In genomic region chr4:125855983-125856591, GRCm38 (mm10) we compare ENCODE assay signal across 10 mouse cellular contexts.
A peak's percentile ranks its signal among the peaks of the same experiment; 100 is the strongest.
DNase-seq lines count a peak whose midpoint lies in the region; ATAC-seq and TF ChIP-seq lines count a peak whose summit lies in the region.
"Had no signal": no experiment of that assay in that cellular context is flagged by ENCODE, and none has a peak within 500 bp of the region (broad histone marks: within the 10 kb centered on the region; RNA-seq: fewer than 3 reads in every experiment).

No protein-coding gene starts in this region.

- 52% methylated on average over 11 of the region's 11 CpGs for WGBS in hindbrain, embryonic 10.5 days
- WGBS in hindbrain, embryonic 11.5 days, result 51% methylated on average over 11 of the region's 11 CpGs
- 59% methylated on average over 11 of the region's 11 CpGs for WGBS in midbrain, embryonic 10.5 days
- WGBS in midbrain, postnatal 0 days, result 57% methylated on average over 11 of the region's 11 CpGs
- 50% methylated on average over 11 of the region's 11 CpGs for WGBS in forebrain, embryonic 14.5 days
- 25% methylated on average over 11 of the region's 11 CpGs for WGBS in neural tube, embryonic 15.5 days
- WGBS in thymus, adult 2 months, result 54% methylated on average over 11 of the region's 11 CpGs

- H3K4me1 ChIP-seq in hindbrain, embryonic 10.5 days (replicated peaks), result peaks cover 50% of the 10 kb centered on the region
- H3K4me1 ChIP-seq in hindbrain, embryonic 11.5 days (replicated peaks; ENCODE audit: control insufficient read depth, insufficient read depth, low read length), result no peaks in the 10 kb centered on the region
- peaks cover 46% of the 10 kb centered on the region for H3K4me1 ChIP-seq in midbrain, embryonic 10.5 days
- no peaks in the 10 kb centered on the region for H3K4me1 ChIP-seq in midbrain, postnatal 0 days (ENCODE audit: insufficient read depth, low read length)
- peaks cover 14% of the 10 kb centered on the region for H3K4me1 ChIP-seq in forebrain, embryonic 14.5 days (ENCODE audit: control insufficient read depth, insufficient read depth, low read length)
- H3K4me1 ChIP-seq in neural tube, embryonic 15.5 days, result peaks cover 43% of the 10 kb centered on the region
- no peaks in the 10 kb centered on the region for H3K4me1 ChIP-seq in thymus, adult 2 months (replicated peaks; ENCODE audit: control insufficient read depth, insufficient read depth, low read length)

- no peak for DNase-seq in hindbrain, embryonic 10.5 days (ENCODE audit: low spot score)
- no peak for DNase-seq in hindbrain, embryonic 11.5 days (ENCODE audit: low spot score)
- DNase-seq in midbrain, embryonic 10.5 days (ENCODE audit: low spot score), result no peak
- no peak for DNase-seq in midbrain, postnatal 0 days (ENCODE audit: low spot score)
- peak; percentile 79 for DNase-seq in forebrain, embryonic 14.5 days (ENCODE audit: low spot score)
- DNase-seq in thymus, adult 2 months, result no peak
- DNase-seq in thymus, adult 18-20 months, result no peak

- TF ChIP-seq CTCF in midbrain, postnatal 0 days (IDR thresholded peaks at IDR 0.05), result no peak
- no peak for TF ChIP-seq CTCF in thymus, adult 2 months (IDR thresholded peaks at IDR 0.05; ENCODE audit: borderline replicate concordance, control insufficient read depth, extremely low read depth, insufficient read depth, low read length, poor library complexity)

- no peaks in the 10 kb centered on the region for H3K9me3 ChIP-seq in hindbrain, embryonic 10.5 days
- H3K9me3 ChIP-seq in hindbrain, embryonic 11.5 days (ENCODE audit: control insufficient read depth, low read length), result no peaks in the 10 kb centered on the region
- no peaks in the 10 kb centered on the region for H3K9me3 ChIP-seq in midbrain, embryonic 10.5 days (replicated peaks)
- no peaks in the 10 kb centered on the region for H3K9me3 ChIP-seq in midbrain, postnatal 0 days (ENCODE audit: low read length)
- no peaks in the 10 kb centered on the region for H3K9me3 ChIP-seq in forebrain, embryonic 14.5 days (replicated peaks; ENCODE audit: control insufficient read depth, low read length)
- H3K9me3 ChIP-seq in neural tube, embryonic 15.5 days (replicated peaks), result no peaks in the 10 kb centered on the region
- H3K9me3 ChIP-seq: heart, embryonic 13.5 days had no signal

- H3K27me3 ChIP-seq in hindbrain, embryonic 10.5 days (ENCODE audit: insufficient read depth, poor library complexity, severe bottlenecking), result peaks cover 3% of the 10 kb centered on the region; the same call in 1 of the 2 replicates
- H3K27me3 ChIP-seq in hindbrain, embryonic 11.5 days (ENCODE audit: control insufficient read depth, insufficient read depth, low read length), result no peaks in the 10 kb centered on the region
- H3K27me3 ChIP-seq in midbrain, embryonic 10.5 days (ENCODE audit: low read depth, poor library complexity, severe bottlenecking), result no peaks in the 10 kb centered on the region
- H3K27me3 ChIP-seq in midbrain, postnatal 0 days (ENCODE audit: insufficient read depth, low read length), result no peaks in the 10 kb centered on the region
- H3K27me3 ChIP-seq in forebrain, embryonic 14.5 days (replicated peaks; ENCODE audit: control insufficient read depth, insufficient read depth, low read length), result no peaks in the 10 kb centered on the region
- no peaks in the 10 kb centered on the region for H3K27me3 ChIP-seq in neural tube, embryonic 15.5 days (replicated peaks)
- H3K27me3 ChIP-seq in thymus, adult 2 months (ENCODE audit: control insufficient read depth, insufficient read depth, low read length), result no peaks in the 10 kb centered on the region

- no peak overlapping the region for H3K9ac ChIP-seq in hindbrain, embryonic 11.5 days (ENCODE audit: low read depth, low read length)
- H3K9ac ChIP-seq in midbrain, postnatal 0 days (replicated peaks; ENCODE audit: low read length, poor library complexity, severe bottlenecking), result no peak overlapping the region
- no peak overlapping the region for H3K9ac ChIP-seq in forebrain, embryonic 14.5 days (ENCODE audit: low read length)
- no peak overlapping the region for H3K9ac ChIP-seq in neural tube, embryonic 15.5 days (replicated peaks)
- H3K9ac ChIP-seq: heart, embryonic 13.5 days; liver, embryonic 14.5 days had no signal

- H3K36me3 ChIP-seq in hindbrain, embryonic 10.5 days, result no peaks in the 10 kb centered on the region
- H3K36me3 ChIP-seq in hindbrain, embryonic 11.5 days (ENCODE audit: control insufficient read depth, insufficient read depth, low read length), result no peaks in the 10 kb centered on the region
- H3K36me3 ChIP-seq in midbrain, embryonic 10.5 days, result no peaks in the 10 kb centered on the region
- no peaks in the 10 kb centered on the region for H3K36me3 ChIP-seq in midbrain, postnatal 0 days (ENCODE audit: insufficient read depth, low read length)
- no peaks in the 10 kb centered on the region for H3K36me3 ChIP-seq in forebrain, embryonic 14.5 days (ENCODE audit: control insufficient read depth, insufficient read depth, low read length)
- H3K36me3 ChIP-seq in neural tube, embryonic 15.5 days, result no peaks in the 10 kb centered on the region
- H3K36me3 ChIP-seq in thymus, adult 2 months (ENCODE audit: control insufficient read depth, insufficient read depth, low read length), result no peaks in the 10 kb centered on the region
- H3K36me3 ChIP-seq: heart, embryonic 13.5 days had no signal

- no peak overlapping the region for H3K4me3 ChIP-seq in hindbrain, embryonic 10.5 days
- no peak overlapping the region for H3K4me3 ChIP-seq in hindbrain, embryonic 11.5 days (ENCODE audit: low read depth, low read length)
- H3K4me3 ChIP-seq in midbrain, embryonic 10.5 days, result no peak overlapping the region
- no peak overlapping the region for H3K4me3 ChIP-seq in midbrain, postnatal 0 days (ENCODE audit: low read depth, low read length)
- H3K4me3 ChIP-seq in forebrain, embryonic 14.5 days (ENCODE audit: low read depth, low read length), result no peak overlapping the region
- H3K4me3 ChIP-seq in neural tube, embryonic 15.5 days (replicated peaks), result no peak overlapping the region
- H3K4me3 ChIP-seq in thymus, adult 2 months (ENCODE audit: control insufficient read depth, insufficient read depth, low read length), result no peak overlapping the region
- H3K4me3 ChIP-seq: heart, embryonic 13.5 days had no signal

- H3K4me2 ChIP-seq in hindbrain, embryonic 11.5 days (replicated peaks; ENCODE audit: low read depth, low read length), result no peak overlapping the region
- H3K4me2 ChIP-seq in midbrain, postnatal 0 days (ENCODE audit: low read depth, low read length, poor library complexity, severe bottlenecking), result no peak overlapping the region
- peak overlapping the region; percentile 24; the same call in 1 of the 2 replicates for H3K4me2 ChIP-seq in forebrain, embryonic 14.5 days (ENCODE audit: low read length)
- H3K4me2 ChIP-seq in neural tube, embryonic 15.5 days, result no peak overlapping the region
- H3K4me2 ChIP-seq: heart, embryonic 13.5 days had no signal

- H3K27ac ChIP-seq in hindbrain, embryonic 10.5 days, result peak overlapping the region; percentile 56; the same call in 1 of the 2 replicates
- H3K27ac ChIP-seq in hindbrain, embryonic 11.5 days (ENCODE audit: low read depth, low read length), result no peak overlapping the region
- H3K27ac ChIP-seq in midbrain, embryonic 10.5 days (replicated peaks), result peak overlapping the region; percentile 43; the same call in 1 of the 2 replicates
- no peak overlapping the region for H3K27ac ChIP-seq in midbrain, postnatal 0 days (ENCODE audit: low read depth, low read length)
- peak overlapping the region; percentile 14; the same call in 1 of the 2 replicates for H3K27ac ChIP-seq in forebrain, embryonic 14.5 days (ENCODE audit: low read depth, low read length)
- H3K27ac ChIP-seq in neural tube, embryonic 15.5 days (replicated peaks), result 0 out of 2 replicates have a peak overlapping the region, but pooled peaks have one; percentile 9
- H3K27ac ChIP-seq in thymus, adult 2 months (ENCODE audit: control insufficient read depth, insufficient read depth, low read length), result no peak overlapping the region
- H3K27ac ChIP-seq: heart, embryonic 13.5 days; liver, embryonic 14.5 days had no signal

- ATAC-seq in hindbrain, embryonic 11.5 days (ENCODE audit: low FRiP score), result no peak
- no peak for ATAC-seq in midbrain, postnatal 0 days (ENCODE audit: low FRiP score)
- peak; percentile 75 for ATAC-seq in forebrain, embryonic 14.5 days
- ATAC-seq in neural tube, embryonic 15.5 days (ENCODE audit: low FRiP score), result peak; percentile 46; the same call in 1 of the 2 replicates

- no peak for TF ChIP-seq POLR2A in thymus, adult 2 months (IDR thresholded peaks at IDR 0.05; ENCODE audit: control insufficient read depth, extremely low read depth, insufficient read depth, low read length, poor library complexity)

Comparison
In these comparisons a context has a peak if more than half of its experiments do, and no peak if none do; other contexts are left out.
1. H3K27ac ChIP-seq: peak in hindbrain, embryonic 10.5 days (single experiment), midbrain, embryonic 10.5 days (single experiment), forebrain, embryonic 14.5 days (single experiment) and neural tube, embryonic 15.5 days (single experiment); none in hindbrain, embryonic 11.5 days (single experiment), midbrain, postnatal 0 days (single experiment) and thymus, adult 2 months (single experiment).
2. ATAC-seq: peak in forebrain, embryonic 14.5 days (single experiment) and neural tube, embryonic 15.5 days (single experiment); none in hindbrain, embryonic 11.5 days (single experiment) and midbrain, postnatal 0 days (single experiment).